Mouse (Mus musculus): ENCODE data around the gene Defb46. TPM values are rescaled to one million over a fixed set of nuclear protein-coding genes. Genes with fewer than 3 reads are reported as not detected.

Gene Defb46
- not detected for total RNA-seq (2021)

DNA sequence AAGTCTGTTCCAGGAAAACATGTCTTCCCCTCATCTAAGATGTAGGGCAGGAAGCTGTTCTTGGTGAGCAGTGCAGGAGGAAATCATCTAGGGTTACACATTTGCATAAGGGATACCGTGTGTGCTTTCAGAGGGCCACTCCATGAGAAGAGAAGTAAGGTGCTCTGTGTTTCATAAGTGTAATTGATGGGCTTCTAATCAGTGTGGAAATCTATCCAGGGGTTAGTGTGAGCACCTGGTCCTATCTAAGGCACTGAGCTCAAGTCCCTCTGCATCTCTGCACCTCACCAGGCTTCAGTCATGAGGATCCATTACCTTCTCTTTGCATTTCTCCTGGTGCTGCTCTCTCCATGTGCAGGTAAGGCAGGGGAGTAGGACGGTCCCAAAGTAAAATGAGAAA, at the start of gene Defb46:
TSS of gene Defb46 (plus strand) at position 301 of the 400 bp plus-strand sequence.
- DNase-seq (ENCODE audit: extremely low spot score in 1 of 2, low spot score in 1 of 2), result no peak

DNA sequence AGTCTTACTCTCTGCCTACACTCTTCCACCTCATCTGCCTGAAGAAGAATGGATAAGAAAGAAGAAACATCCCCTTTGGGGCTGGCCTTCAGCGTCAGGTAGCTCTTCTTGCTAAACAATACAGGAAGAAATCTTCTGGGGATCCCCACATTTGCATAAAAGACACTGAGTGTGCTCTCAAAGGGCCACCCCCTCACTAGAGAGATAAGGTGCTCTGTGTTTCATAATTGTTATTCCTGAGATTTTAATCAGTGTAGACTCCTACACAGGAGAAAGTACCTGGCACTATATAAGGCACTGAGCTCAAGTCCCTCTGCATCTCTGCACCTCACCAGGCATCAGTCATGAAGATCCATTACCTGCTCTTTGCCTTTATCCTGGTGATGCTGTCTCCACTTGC, 14.6 kb upstream of the Defb46 start, which contains the start of gene Defb6:
TSS of gene Defb6 (plus strand) at position 318 of the 400 bp plus-strand sequence.
- no peak for DNase-seq (ENCODE audit: extremely low spot score in 1 of 2, low spot score in 1 of 2)

DNA sequence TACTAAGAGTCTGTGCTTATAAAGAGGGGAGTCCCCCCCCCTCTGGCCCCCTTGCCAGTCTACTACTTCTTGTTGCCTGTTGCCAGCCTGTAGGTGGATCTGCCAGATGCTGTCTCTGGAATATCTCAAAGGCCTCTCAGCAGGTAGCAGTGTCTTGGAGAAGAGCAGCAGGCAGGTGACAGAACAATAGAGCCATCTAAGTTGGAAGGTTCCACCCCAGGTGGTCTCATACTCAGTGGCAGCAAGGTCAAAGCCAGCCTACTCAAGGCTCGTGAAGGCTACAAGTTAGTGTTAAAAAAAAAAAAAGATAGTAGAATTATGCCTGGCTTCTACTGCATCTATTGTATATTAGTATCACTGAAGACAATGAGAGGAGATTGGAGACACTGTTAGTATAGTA, 1.6 kb upstream of the Defb46 start:
- no peak for DNase-seq (ENCODE audit: extremely low spot score in 1 of 2, low spot score in 1 of 2)

DNA sequence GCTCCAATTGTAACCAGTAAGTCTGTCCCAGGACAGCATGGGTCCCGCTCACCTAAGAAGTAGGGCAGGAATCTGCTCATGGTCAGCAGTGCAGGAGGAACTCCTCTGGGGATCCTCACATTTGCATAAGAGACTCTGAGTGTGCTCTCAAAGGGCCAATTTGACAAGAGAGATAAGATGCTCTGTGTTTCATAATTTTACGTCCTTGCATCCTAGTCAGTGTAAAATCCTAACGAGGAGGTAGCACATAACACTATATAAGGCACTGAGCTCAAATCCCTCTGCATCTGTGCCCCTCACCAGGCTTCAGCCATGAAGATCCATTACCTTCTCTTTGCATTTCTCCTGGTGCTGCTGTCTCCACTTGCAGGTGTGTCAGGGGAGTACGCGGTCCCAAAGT, 7.6 kb downstream of the Defb46 start, which contains the start of gene Defb5:
TSS of gene Defb5 (plus strand) at position 301 of the 400 bp plus-strand sequence.
- no peak for DNase-seq (ENCODE audit: extremely low spot score in 1 of 2, low spot score in 1 of 2)

DNA sequence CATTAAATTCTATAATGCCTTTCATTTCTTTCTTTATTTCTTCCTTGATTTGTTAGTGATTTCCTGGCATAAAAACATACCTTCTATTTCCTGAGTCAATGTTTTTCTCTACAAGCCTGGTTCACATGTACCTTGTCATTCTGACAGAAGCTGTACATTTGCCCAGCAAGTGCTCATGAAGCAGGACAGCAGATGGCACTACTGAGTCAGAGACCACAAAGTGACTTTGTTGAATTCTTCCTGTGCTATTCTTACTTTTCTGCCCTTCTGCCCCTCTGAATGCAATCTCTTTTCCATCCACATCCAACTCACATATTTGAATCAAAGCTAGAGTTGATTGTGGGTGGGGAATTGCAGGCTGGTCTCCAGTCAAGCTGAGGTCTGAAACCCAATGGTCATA, 18.4 kb downstream of the Defb46 start:
- DNase-seq (ENCODE audit: extremely low spot score in 1 of 2, low spot score in 1 of 2), result no peak

DNA sequence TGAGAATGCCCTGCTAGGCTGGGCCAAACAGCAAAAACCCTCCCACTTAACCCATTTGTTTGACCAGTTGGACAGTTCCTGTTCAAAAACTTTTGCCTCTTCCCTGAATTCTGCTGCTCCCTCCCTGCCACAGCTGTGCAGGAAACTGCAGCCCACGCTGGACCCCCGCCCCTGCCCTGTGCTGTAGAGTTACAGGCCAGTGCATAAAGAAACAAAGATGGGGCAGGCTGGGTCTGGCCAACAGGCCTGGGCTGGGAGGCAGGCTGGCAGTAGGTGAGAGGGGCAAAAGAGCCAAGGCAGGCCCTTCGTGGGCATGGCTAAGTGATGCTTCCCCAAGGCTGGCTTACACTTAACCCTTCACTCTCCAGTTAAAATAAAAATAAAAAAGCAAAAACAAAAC, 20.0 kb downstream of the Defb46 start:
- no peak for DNase-seq (ENCODE audit: extremely low spot score in 1 of 2, low spot score in 1 of 2)

Other genes starting within 250 kb of the Defb46 start
- not detected for gene Defb37, start 248.9 kb upstream of the Defb46 start, total RNA-seq (2021)
- not detected for gene Defb38, start 213.3 kb upstream of the Defb46 start, total RNA-seq (2021)
- not detected for gene Defb39, start 175.1 kb upstream of the Defb46 start, total RNA-seq (2021)
- gene Defb12, start 125.1 kb upstream of the Defb46 start, total RNA-seq (2021), result not detected
- not detected for gene Defb34, start 116.2 kb upstream of the Defb46 start, total RNA-seq (2021)
- not detected for gene Gm45826, start 99.1 kb upstream of the Defb46 start, total RNA-seq (2021)
- not detected for gene Defb14, start 45.6 kb upstream of the Defb46 start, total RNA-seq (2021)
- gene Defb4, start 41.2 kb upstream of the Defb46 start, total RNA-seq (2021), result not detected
- not detected for gene Defb6, start 14.4 kb upstream of the Defb46 start, total RNA-seq (2021)
- not detected for gene Defb5, start 7.7 kb downstream of the Defb46 start, total RNA-seq (2021)
- gene Defb3, start 53.4 kb downstream of the Defb46 start, total RNA-seq (2021), result not detected
- not detected for gene Defb8, start 207.7 kb downstream of the Defb46 start, total RNA-seq (2021)